Mouse (Mus musculus) layer of hippocampus, adult 11-12 months (tissue): ENCODE measurements around the gene Hspa5.
A peak's percentile ranks its signal among the peaks of the same experiment; 100 is the strongest.
"Not testable (repeated sequence)": the region's sequence is repeated elsewhere in the genome, so short reads cannot be mapped to it uniquely, and the experiment has no call there.

Experiments used
- DNase-seq: peaks from one replicate; pipeline ENCODE4 v3.0.0; 2022; ENCODE audit warnings: low spot score

Gene Hspa5

DNA sequence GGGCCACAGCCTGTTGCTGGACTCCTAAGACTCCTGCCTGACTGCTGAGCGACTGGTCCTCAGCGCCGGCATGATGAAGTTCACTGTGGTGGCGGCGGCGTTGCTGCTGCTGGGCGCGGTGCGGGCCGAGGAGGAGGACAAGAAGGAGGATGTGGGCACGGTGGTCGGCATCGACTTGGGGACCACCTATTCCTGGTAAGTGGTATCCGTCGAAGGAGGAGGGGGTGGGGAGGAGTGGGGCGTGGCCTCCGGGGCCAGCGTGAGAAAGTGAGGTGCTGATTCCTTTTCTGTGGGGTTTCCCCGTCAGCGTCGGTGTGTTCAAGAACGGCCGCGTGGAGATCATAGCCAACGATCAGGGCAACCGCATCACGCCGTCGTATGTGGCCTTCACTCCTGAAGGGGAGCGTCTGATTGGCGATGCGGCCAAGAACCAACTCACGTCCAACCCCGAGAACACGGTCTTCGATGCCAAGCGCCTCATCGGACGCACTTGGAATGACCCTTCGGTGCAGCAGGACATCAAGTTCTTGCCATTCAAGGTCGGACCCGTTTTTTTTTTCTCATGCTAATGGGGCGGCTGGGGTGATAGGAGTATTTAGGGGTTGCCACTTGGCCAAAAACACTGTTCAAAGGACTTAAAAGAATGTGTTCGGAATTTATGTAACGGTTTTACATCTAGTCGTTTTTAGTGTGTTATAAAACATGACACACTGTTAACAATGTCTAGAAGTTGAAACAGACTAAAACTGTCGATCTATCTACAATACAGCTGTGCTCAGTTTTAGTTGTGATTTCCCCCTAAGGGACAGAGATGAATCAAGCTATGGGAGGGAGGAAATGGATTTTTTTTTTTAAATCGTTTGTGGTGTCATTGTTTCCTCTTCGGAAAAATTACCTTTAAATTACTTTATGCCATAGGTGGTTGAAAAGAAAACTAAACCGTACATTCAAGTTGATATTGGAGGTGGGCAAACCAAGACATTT, 774 bp downstream of the Hspa5 start:
- DNase-seq, result no peak

DNA sequence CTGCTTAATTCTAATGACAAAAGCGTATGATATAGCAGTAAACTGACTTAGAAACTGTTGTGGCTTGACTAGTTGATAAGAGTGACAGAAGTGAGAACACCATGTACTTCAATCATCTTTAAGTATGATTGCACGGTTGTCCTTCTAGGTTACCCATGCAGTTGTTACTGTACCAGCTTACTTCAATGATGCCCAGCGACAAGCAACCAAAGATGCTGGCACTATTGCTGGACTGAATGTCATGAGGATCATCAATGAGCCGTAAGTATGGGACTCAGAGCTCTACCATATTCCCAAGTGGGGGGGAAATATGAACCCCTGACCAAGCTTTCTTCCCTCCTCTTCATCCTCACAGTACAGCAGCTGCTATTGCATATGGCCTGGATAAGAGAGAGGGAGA, 1.9 kb downstream of the Hspa5 start:
- no peak for DNase-seq

DNA sequence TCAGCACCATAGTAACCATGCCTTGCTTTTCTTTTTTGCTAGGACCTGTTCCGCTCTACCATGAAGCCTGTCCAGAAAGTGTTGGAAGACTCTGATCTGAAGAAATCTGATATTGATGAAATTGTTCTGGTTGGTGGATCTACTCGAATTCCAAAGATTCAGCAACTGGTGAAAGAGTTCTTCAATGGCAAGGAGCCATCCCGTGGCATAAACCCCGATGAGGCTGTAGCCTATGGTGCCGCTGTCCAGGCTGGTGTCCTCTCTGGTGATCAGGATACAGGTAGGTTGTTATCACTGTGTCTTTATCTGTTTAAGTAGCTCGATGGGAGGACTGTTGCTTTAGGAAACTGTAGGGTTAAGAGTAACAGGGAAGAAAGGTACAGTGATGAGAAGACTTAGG, 2.7 kb downstream of the Hspa5 start:
- DNase-seq, result no peak

DNA sequence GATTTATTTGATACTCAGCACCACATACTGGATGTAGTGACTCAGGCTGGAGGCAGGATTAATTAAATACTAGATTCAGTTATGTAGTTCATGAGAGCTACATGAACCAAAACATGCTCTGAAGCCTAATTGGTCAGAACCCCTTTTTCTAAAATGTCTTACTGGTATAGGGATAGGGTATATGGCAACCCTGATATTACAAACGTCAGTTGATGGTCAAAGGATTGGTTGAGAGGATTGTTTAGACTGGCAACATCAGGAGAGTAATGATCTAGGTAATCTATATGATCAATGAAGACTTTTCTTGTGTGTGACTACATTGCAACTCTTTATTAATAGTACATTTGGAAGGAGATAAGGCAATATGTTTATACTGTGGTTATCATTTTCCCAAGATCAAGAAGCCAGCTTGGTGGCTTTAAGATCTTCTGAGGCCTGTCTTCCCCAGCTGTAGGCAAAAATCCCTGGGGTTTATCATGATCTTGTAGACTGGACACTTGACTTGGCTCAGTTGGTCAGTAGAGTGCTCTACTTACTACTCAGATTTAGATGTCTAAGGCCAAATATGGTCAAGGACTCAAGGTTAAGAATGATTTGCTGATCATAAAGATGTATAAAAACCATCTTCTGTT, 5.6 kb downstream of the Hspa5 start:
- no peak for DNase-seq

DNA sequence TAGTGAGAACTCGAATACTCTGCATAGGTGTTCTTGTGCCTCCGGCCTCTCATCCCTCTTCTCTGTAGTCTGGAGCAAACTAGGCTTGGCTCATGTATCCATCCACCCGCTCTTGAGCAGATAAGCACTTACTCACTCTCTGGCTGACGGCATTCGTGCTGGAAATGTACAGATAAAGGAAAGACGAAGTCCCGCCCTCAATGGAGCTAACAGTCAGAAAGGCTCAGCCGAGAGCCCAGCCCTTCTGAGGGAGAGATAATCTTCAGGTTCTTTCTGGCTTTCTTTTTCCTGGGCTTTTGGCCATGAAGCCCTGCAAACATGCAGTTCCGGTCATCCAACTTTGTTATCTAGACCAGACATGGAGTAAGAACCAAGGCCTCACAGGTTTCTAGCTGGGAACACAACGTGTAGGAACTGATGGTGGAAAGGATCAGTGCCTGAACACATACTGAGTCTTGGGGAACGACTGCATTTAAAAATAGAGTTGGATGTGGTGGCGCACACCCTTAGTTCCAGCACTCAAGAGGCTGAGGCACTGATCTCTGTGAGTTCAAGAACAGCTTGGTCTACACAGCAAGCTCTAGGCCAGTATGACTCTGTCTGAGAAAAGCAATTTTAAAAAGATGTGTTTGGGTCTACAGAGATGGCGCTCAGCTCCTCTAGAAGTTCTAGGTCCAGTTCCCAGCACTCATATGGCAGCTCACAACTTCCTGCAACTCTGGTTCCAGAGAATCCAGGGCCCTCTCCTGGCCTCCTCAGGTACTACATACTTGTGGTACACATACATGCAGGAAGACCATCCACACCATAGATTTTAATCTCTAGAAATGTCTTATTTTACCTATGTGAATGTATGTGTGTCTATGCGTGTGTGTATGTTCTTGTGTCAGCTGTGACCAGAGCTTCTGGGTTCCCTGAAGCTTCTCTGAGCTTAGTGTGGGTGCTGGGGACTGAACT, 11.6 kb downstream of the Hspa5 start:
- DNase-seq, result no peak

DNA sequence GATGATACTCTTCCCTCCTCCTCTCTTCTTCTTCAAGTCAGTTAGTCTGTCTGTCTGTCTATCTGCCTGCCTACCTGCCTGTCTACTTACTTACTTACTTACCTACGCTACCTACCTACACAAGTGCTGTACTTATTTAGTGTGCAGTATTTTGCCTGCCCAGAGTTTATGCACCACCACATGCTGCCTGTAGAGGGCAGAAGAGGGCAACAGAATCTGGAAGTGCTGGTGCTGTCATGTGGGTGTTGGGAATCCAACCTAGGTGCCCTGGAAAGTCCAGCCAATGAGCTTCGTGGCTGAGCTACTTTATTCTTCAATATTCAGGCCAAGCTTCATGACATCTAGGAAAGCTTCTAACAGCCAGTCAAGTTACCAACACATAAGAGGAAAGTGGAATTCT, 12.3 kb downstream of the Hspa5 start:
- no peak for DNase-seq

DNA sequence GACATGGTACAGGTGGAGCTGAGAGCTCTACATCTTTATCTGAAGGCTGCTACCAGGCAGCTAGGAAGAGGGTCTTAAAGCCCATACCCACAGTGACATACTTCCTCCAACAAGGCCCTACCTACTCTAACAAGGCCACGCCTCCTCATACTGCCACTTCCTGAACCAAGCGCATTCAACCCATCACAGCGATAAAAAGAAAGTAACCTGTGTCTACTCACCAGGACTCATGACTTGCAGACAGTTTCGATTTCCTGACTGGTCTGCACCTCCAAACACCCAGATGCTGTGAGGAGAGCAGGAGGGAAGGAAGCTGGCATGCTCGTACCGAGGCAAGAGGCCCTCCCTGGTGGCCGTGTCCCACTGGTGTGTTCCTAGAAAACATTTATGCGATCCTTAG, 18.5 kb downstream of the Hspa5 start:
- no peak for DNase-seq

DNA sequence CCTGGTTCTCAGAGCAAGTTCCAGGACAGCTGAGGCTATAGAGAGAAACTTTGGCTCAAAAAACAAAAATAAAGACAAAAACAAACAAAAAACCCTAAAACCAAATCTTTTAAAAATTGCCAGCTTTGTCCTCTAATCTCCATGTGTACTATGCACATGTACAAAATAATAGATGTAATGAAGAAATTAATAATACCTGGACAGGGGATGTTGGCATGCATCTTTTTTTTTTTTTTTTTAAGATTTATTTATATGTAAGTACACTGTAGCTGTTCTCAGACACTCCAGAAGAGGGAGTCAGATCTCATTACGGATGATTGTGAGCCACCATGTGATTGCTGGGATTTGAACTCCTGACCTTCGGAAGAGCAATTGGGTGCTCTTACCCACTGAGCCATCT, 20.8 kb downstream of the Hspa5 start:
- DNase-seq, result not testable (repeated sequence)

DNA sequence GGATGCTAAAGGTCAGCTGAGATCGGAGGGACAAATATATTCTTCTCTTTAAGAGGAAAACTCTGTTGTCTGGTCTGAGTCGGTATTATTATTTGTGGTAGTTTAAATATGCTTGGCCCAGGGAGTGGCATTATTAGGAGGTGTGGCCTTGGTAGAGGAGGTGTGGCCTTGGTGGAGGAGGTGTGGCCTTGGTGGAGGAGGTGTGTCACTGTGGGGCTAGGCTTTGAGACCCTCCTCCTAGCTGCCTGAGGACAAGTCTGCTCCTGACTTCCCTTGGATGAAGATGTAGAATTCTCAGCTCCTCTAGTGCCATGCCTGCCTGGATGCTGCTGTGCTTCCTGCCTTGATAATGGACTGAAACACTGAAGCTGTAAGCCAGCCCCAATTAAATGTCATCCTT, 22.7 kb downstream of the Hspa5 start:
- no peak for DNase-seq

DNA sequence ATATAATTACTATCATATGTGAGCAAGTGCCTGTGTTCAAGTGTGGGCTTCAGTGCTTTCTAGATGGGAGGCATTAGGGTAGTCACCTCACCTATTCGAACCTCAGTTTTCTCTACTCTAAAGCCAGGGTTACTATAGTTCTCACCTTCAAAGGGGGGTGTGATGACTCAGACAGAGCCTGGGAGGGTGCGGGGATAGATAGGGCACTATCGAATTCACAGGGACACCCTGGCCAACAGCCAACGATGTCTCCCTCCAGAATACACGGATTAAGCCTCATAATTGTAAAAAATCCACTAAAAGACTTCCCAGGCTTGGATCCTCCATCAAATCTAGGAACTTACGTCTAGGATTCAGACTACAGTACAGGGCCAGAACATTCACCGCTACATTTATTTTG, 23.7 kb downstream of the Hspa5 start:
- no peak for DNase-seq

DNA sequence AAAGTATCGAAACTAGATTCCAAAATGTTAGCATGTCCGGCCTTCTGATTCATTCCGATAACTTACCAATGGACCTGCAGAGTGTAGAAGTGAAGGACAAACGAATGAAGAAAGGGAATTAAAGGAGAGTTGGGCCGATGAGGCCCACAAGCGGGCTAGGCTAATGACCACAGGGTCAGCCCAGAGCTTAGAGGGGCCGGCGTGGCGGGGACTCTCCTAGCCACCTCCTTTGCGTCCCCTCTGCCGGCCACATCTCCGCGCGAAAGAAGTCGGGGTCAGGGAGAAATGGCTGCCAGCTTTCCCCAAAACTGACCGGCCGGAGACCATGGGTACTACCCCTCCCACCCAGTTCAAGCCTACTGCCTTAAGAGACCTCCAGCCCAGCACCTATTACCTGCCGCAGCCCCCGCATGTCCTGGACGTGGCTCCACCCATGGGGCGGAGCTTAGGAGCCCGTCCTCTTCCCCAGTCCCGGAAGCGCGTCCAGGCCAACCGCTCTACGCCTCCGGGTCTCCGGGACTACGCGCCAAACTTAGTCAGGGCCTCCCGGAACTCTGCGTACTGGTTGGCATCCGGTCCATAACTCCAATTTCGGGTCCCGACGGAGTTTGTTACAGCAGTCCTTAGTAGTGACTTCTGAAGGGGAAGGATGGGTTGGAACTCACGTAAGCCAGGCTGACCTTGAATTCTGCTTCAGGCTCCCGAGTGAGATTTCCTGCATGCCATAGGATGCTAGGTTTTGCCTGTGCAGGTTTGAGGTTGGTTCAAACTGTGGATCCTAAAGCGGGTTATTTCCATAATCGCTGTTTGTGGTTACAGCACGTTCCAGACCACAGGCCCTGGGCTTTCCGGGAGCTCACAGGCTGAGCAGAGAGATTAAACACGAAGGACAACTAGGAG, 27.8 kb downstream of the Hspa5 start, which contains the start of gene Rabepk:
Gene Rabepk (minus strand): TSS at position 556 of the 900 bp plus-strand sequence.
- DNase-seq, result peak; percentile 77

DNA sequence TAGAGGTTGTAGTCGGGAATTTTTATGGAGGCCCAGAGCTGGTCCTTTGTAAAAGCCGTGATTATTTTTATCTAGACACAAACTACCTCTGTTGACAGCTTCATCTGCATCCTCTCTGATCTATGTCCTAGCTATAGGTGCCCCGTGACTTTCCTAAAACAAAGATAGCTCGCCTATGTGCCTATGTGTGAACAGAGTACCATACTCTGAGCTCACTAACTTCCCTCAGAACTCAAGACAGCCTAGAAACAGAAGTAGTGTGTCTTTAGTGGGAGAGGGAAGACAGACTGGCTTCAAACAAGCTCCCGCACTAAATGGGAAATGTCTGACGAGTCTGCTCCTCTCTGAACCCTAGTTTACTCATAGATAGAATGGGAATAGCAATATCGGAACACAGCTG, 28.6 kb downstream of the Hspa5 start:
- no peak for DNase-seq

DNA sequence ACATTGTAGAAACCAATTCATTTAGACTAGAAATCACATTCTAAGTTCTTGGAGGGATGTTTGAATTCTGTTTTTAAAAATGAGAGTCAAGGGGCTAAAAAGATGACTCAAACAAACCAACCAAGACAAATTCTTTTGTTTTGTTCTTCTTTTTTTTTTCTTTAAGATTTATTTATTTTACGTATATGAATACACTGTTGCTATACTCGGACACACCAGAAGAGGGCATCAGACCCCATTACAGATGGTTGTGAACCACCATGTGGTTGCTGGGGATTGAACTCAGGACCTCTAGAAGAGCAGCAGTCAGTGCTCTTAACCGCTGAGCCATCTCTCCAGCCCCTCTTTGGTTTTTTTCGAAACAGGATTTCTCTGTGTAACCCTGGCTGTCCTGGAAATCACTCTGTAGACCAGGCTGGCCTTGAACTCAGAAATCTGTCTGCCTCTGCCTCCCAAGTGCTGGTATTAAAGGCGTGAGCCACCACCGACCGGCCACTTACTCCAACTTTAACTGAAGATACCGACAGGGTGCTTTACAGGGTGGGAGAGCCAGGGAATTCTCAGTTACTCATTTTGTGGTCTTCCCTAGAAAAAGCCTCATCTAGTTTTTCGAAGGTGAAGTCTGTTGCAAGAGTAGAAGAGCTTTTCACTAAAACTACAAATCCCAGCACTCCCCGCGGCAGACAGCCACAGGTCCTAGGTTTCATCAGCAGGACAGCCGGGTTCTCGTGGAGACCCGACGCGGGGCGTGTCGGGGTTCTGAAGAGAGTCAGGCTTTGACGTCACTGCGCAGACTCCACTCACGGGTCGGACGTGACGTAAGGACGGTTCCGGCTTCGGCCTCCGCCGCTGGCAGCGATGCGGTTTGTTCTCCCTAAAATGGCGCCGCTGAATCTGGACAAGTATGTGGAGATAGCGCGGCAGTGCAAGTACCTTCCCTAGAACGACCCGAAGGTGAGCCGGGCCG, 30.0 kb downstream of the Hspa5 start:
- DNase-seq, result peak; percentile 99

DNA sequence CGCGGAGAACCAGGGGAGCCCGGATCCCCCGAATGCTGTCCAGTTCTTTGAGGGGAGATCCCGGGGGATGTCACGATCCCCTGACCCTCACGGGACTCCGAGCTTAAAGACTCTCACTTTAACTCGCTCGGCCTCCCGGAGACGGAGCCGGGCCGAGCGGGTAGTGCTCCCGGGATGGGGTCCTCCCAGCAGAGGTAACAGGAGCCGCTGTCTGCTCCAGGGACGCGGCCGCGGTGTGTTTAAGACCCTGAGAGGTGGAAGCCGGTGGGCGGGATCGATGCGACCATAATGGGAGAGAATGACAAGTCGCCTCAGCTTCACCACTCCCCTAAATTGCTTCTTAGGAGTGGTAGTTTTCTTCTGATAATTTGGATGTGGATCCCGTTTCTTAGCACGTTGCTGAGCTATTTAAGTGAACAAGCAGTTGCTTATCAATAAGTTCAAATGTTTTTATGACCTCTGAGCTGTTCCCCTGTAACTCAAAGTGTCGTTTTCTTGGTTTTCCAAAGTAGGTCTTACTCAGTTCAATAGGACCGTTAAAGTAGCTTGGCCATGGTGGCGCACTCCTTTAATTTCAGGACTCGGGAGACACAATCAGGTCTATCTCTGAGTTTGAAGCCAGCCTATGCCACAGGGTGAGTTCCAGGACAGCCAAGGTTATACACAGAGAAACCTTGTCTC, 30.9 kb downstream of the Hspa5 start:
- peak; percentile 40 for DNase-seq

DNA sequence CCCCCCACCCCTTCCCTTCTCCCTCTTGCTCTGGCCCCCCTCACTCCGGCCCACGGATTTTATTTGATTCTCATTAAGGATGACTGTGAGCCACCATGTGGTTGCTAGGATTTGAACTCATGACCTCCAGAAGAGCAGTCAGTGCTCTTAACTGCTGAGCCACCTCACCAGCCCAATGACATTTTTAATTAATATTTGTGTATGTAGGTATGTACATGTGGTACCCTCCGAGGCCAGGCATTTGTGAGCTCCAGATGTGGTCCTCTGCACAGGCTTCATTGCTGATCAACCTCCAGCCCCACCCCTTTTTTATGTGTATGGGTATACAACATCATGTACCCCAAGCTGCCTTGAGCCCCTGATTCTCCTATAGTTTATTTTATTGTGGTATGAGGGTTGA, 32.0 kb downstream of the Hspa5 start:
- DNase-seq, result no peak

DNA sequence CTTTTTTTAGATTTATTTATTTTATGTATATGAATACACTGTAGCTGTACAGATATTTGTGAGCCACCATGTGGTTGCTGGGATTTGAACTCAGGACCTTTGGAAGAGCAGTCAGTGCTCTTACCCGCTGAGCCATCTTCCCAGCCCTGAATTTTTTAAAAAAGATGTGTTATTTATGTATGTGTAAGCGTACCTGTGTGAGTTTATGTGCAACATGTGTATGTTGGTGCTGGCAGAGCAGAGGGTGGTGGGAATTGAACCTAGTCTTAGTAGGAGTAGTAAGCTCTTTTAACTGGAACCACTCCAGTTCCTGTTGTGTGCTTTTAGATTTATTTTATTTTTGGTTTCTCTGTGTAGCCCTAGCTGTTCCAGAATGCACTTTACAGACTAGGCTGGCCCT, 32.4 kb downstream of the Hspa5 start:
- no peak for DNase-seq

DNA sequence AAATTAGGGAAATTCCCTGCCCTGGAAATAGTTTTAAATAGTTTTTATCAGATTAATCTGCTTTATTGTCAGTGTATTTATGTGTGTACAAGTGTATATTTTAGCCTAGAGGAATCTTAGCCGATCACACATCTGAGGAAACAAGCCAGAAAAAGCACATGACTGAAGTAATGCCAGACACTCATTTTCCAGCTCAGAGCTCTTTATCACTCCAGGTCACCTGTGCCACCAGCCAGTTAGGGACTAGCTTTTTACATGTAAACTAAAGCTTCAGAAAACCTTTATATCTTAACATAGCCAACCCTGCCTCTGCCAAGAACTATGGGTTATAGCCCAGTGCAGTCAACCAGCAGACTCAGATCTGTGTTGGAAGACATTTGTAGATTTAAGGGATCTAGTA, 33.0 kb downstream of the Hspa5 start:
- DNase-seq, result no peak

DNA sequence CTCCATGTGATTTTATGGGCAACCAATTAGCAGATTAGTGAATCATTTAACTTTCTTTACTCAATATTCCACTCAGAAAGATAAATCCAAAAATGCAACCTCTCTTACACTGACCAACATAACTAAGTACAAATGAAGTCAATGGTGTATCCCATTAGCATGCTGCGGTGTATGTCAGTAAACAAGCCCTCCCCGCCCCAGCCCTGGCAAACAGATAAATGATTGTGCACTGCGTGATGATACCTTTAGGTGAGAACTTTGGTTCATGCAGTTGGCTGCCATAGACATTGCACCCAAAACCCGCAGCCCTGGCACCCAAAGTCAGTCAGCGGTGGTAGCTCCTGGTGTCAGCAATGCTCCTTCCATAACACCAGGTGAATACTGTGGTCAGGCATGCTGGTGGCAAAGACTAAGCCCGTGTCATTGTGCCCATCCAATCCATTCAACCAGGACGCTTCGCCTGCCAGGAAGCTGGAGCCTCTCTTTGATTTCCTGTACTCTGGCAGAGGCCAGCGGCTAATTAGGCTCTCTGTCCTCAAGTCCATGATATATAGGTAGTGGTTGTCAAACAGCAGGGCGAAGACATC, 33.7 kb downstream of the Hspa5 start:
- DNase-seq, result no peak

DNA sequence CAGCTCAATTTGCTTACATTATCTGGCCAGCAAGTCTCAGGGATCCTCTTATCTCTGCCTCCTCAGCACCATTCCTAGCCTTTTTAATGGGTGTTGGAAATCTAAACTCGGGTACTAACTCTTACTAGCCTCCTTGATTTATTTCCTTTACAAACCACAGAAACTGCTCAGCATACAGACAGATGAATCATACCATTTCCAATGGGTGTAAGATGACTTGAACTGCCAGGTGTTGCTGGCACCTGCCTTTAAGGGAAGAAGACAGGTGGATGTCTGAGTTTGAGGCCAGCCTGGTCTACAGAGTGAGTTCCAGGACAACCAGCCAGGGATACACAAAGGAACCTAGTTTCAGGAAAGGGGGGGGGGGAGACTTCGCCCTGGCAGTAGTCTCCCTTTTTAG, 36.3 kb downstream of the Hspa5 start:
- DNase-seq, result no peak
